Mouse (Mus musculus): ENCODE results near the gene Casq2.
A peak's percentile ranks its signal among the peaks of the same experiment; 100 is the strongest.

The Casq2 gene

GRCm38 (mm10) chr3:102135389-102136113, 49.3 kb downstream of the Casq2 start:
- DNase-seq (ENCODE audit: low spot score in 2 of 2), result peak in 1 of 2 experiments; percentile 69

- no peak for DNase-seq (ENCODE audit: low spot score in 2 of 2)
Observed at GRCm38 (mm10) chr3:102137158-102137557, 50.9 kb downstream of the Casq2 start.

- DNase-seq (ENCODE audit: low spot score in 2 of 2), result no peak
Observed at GRCm38 (mm10) chr3:102138899-102139298, 52.7 kb downstream of the Casq2 start.

- DNase-seq (ENCODE audit: low spot score in 2 of 2), result no peak
Observed at GRCm38 (mm10) chr3:102140606-102141005, 54.4 kb downstream of the Casq2 start.

GRCm38 (mm10) chr3:102141451-102141850, 55.2 kb downstream of the Casq2 start:
- DNase-seq (ENCODE audit: low spot score in 2 of 2), result no peak

- no peak for DNase-seq (ENCODE audit: low spot score in 2 of 2)
Observed at GRCm38 (mm10) chr3:102141893-102142292, 55.7 kb downstream of the Casq2 start.

GRCm38 (mm10) chr3:102142947-102143346, 56.7 kb downstream of the Casq2 start:
- no peak for DNase-seq (ENCODE audit: low spot score in 2 of 2)

GRCm38 (mm10) chr3:102143536-102143935, 57.3 kb downstream of the Casq2 start:
- DNase-seq (ENCODE audit: low spot score in 2 of 2), result no peak

GRCm38 (mm10) chr3:102144401-102144800, 58.2 kb downstream of the Casq2 start:
- no peak for DNase-seq (ENCODE audit: low spot score in 2 of 2)

- DNase-seq (ENCODE audit: low spot score in 2 of 2), result no peak
Observed at GRCm38 (mm10) chr3:102145645-102146386, 59.6 kb downstream of the Casq2 start.

GRCm38 (mm10) chr3:102146428-102146827, 60.2 kb downstream of the Casq2 start:
- DNase-seq (ENCODE audit: low spot score in 2 of 2), result no peak

- DNase-seq (ENCODE audit: low spot score in 2 of 2), result no peak
Observed at GRCm38 (mm10) chr3:102147189-102147588, 61.0 kb downstream of the Casq2 start.

- DNase-seq (ENCODE audit: low spot score in 2 of 2), result no peak
Observed at GRCm38 (mm10) chr3:102149941-102150340, 63.7 kb downstream of the Casq2 start.

GRCm38 (mm10) chr3:102151850-102152249, 65.6 kb downstream of the Casq2 start:
- DNase-seq (ENCODE audit: low spot score in 2 of 2), result no peak

- no peak for DNase-seq (ENCODE audit: low spot score in 2 of 2)
Observed at GRCm38 (mm10) chr3:102152471-102152870, 66.3 kb downstream of the Casq2 start.

- DNase-seq (ENCODE audit: low spot score in 2 of 2), result peak in 1 of 2 experiments; percentile 40
Observed at GRCm38 (mm10) chr3:102152872-102153271, 66.7 kb downstream of the Casq2 start.

GRCm38 (mm10) chr3:102154107-102154506, 67.9 kb downstream of the Casq2 start:
- DNase-seq (ENCODE audit: low spot score in 2 of 2), result no peak

- DNase-seq (ENCODE audit: low spot score in 2 of 2), result no peak
Observed at GRCm38 (mm10) chr3:102156737-102157136, 70.5 kb downstream of the Casq2 start.

- DNase-seq (ENCODE audit: low spot score in 2 of 2), result no peak
Observed at GRCm38 (mm10) chr3:102157652-102158051, 71.4 kb downstream of the Casq2 start.

- DNase-seq (ENCODE audit: low spot score in 2 of 2), result no peak
Observed at GRCm38 (mm10) chr3:102158759-102159422, 72.7 kb downstream of the Casq2 start.

- no peak for DNase-seq (ENCODE audit: low spot score in 2 of 2)
Observed at GRCm38 (mm10) chr3:102159423-102160325, 73.5 kb downstream of the Casq2 start.
